Mouse (Mus musculus): ENCODE measurements at regions not wholly inside any gene's neighbourhood (a gene's known extent, or its start where the extent isn't known, plus 50 kb on each side); places are given as distances from the start of the nearest gene placed in this dataset.
A peak's percentile ranks its signal among the peaks of the same experiment; 100 is the strongest.

DNA sequence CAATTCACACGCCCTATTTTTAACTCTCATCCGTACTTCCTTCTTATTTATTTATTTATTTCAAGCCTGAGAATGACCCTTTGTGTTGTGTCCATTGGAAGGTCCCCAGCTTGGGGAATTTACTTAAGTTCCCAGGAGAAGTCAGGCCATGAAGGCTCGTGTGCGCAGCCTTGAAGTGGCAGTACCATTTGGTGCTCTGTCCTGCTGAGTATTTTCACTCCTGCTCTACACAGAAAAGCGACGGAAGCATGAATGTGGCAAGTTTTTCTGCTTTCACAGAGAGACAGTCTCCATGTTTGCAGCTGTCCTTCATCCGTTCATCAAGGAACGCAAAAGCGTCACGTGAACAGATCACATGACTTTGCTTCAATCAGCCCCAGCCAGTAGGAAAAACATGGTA, 610.2 kb upstream of the Clint1 start:
- no peak for DNase-seq (ENCODE audit: low read depth, low spot score)

DNA sequence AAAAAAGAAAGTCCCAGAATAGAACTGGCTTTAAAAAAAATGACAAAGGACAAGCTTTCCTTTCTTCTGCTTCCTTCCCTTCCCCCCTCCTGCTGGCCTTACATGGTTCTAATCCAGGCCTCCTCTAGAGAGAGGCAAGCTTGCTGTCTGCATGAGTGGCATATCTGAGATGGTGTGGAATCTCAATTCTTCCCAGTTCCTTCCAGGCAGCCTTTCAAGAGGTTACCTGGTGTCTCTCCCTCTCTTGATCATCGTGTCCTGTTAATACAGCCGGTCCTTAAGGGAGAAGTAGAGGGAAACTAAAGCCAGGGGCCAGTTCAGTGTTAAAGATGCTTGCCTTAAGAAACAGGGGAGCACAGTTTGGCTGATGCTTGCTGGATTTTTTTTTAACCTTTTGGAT, 607.1 kb upstream of the Clint1 start:
- DNase-seq (ENCODE audit: low read depth, low spot score), result no peak

DNA sequence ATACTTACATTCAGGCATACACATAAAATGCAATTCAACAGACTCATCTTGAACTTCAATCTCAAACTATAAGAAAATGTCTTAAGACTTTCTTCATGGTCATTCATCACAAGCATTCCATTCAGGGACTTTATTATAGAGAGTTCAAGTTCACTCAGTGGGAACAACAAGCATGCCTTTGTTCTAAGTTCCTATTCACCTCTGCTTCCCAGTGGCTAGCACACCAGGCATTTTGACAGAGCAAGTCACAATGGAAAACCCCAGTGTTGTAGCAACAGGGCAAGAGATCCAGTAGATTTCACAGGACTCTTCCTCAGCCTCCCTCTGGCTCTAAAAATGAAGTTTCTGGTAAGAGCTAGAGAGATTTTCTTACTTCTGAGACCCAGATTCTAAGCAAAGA, 595.8 kb upstream of the Clint1 start:
- peak; percentile 54 for DNase-seq (ENCODE audit: low read depth, low spot score)

DNA sequence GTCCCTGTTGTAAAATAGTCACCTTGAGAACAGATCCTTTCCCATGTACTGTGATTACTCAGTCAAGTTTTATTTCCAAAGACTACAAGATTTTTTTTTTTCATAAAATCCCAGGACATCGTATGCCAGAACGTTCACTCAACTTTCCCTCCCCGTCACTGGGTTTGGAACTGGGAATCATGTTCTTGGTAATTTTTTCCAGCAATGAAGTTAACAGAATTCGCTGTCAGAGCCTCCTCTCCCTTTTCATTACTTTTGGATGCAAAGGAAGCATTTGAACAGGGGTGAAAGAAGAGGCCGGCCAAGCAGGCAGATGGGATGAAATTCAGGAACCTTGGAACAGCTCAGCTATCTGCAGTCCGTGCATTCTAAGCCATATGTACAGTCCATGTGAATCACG, 589.7 kb upstream of the Clint1 start:
- DNase-seq (ENCODE audit: low read depth, low spot score), result no peak

DNA sequence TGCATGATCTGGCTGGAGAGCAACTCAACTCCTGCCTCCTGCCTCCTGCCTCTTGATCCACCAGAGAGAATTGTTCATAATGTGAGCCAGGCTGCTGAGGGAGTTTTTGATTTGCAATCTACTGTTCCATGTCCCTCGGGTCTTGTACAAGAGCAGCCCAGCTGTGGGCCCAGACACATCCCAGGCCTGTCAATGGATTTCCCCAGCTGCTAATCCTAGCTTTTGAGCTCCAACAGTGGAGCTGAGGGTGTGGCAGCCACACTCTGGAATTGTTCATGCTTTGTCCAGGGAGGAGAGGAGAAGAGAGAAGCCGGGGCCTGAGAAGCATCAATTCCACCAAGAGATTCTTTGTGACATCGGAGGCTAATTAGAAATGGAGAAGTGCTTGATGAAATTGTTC, 587.9 kb upstream of the Clint1 start:
- DNase-seq (ENCODE audit: low read depth, low spot score), result no peak

DNA sequence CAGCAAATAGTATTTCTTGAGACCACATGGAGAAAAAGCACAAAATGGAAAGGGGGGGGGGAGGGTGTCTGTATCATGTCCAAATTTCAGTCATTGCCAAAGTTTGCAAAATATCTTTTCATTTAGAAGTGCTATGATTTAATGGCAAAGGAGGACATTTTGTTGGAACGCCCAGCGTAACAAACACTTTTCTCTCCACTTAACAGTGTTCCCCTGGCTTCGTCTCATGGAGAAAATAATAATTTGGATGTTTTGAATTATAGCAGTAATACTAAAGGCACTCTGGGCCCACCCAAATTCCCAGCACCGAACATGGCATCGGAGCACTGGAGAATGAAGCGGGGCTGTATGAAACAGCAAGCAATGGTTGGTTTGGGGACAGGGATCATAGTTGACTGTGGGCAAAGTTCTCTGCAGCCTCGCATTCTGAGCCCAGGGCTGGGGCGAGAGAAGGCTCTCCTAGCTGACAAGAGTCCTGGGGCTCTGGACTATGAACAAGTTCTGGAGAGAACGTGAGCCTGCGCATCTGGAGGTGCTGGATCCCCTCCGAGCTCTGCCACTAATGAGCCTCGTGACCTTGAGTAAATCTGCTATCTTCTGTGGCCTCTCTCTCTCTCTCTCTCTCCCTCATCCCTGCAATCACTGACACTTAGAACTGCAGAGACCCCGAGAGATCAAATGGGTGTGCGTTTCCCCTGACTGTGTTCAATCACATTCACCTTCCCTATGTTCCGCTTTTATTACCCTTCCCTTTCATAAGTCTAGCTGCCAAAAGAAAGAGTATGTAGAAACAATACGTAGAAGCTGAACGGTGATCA, 586.5 kb upstream of the Clint1 start:
- no peak for DNase-seq (ENCODE audit: low read depth, low spot score)

DNA sequence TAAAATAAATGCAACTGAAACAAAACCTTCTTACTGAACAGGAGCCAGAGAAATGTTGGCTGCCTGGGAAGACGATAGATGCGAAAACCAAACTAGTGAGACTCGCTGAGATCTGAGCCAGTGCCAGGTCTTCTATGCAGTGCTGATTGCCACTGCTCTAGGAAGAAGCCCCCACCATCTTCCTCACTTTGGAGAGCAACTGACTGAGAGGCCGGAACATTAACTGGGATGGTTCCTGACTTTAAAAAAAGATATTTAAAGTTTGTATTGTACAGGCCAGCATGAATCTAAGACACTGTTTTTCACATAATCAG, 585.9 kb upstream of the Clint1 start:
- DNase-seq (ENCODE audit: low read depth, low spot score), result no peak

DNA sequence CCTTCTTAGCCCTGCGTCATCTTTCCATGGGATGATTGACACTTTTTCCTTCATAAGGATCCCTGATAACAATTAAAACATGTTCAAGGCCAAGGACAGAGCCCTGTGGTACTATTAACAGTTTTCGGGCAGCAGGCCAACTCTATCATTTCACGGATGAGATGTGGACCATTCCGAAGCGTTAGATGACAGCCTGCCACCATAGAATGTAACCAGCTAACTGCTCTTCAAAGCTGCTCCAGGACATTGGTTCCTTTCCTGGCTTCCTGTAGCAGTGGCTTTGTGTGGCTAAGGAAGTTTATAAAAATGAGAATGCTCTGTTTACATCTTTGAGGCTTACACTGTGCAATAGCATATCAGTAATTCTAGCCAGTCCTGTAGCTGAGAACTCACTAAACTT, 582.6 kb upstream of the Clint1 start:
- DNase-seq (ENCODE audit: low read depth, low spot score), result no peak

DNA sequence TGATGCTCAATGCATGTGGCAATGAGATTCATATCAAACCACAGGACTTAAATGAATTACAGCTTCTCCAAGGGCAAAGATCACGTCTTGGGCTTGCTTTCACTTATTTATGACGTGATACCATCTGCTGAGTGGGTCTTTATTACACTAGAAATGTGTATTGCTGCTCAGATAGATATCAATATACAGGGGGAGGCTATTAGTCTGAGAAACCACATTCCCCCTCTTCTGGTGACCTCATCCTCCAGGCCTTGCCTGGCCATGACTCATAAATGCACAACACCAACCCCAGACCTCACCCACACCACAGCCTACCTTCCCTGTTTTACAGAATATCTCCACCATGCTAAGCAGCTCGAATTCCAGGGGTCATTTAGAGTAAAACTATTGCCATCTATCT, 580.6 kb upstream of the Clint1 start:
- DNase-seq (ENCODE audit: low read depth, low spot score), result no peak

DNA sequence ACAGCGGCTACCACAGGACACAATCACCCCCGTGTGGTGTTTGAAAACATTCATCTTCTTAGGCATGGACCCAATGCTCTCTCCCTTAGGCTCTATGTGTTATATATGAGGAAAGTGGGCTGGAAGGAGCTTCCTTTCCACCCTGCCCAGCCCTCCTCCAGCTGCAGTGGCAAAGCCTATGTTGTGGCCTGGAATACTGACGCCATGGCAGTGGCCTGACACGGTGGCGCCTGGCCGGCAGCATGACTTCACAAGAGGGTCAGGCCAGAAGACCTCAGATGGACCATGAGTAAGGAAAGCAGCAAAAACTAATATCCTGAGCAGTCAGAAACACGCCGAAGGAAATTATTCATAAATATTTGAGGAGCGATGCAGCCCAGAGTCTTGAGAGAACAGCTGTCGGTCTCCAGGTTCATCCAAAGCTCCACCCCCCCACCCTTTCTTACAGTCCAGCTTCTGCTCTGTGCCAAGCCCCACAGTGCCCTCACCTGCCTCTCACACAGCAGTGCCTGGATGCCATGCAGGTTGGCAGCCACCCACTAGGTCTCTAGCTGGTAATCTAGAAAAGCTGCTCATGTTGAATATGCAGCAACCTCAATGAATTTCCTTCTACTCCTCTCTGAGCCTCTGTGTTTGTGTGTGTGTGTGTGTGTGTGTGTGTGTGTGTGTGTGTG, 577.3 kb upstream of the Clint1 start:
- DNase-seq (ENCODE audit: low read depth, low spot score), result no peak

DNA sequence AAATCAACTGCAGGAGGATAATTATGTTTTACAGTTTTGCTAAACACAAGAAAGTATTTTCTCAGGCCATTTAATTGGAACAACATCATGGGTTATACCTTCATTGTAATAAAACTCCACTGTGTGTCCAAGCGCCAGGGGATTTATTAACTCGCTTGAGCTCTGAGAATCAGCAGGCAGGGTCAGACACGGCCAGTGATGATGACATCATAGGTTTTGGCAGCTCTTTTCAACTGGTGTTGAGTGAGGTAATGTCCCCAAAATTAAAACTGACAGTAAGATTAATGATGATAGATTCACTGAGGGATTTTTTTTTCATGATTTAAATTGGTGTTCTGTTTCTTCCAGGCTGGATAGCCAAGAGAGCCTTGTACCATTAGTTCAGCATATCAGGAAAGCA, 576.7 kb upstream of the Clint1 start:
- DNase-seq (ENCODE audit: low read depth, low spot score), result no peak

DNA sequence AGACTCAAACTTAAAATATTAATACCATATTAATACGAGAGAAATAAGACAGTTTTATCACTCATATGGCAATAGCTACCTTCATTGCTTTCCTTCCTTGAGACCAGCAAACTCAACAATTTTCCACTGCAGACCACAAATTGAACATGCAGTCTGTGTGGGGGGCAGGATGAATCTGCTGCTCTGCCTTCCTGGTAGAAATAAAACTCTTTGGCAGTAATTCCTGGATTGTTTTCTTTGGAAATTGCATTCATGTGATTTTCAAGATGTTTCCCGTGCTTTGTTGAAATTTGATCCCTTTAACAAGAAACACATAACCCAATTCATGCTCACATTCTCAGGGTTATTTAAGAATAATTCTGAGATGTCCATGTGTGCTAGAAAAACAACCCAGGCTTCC, 555.1 kb upstream of the Clint1 start:
- no peak for DNase-seq (ENCODE audit: low read depth, low spot score)

DNA sequence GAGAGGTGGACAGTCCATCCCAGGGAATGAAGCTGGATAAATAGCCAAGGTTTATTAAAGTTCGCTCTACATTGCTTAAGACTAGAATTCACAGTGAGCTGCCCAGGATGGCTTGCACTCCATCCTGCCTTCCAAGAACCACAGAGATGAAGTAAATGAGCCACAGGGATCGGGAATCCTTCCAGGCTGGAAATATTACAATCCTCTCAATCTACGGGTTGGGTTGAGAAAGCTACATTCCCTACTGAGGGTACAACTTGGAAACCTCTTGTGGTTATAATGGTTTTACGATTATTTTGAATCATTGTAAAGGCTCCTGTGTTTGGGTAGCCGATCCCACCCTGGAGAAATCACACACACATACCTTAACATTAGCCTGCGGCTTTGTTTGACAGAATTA, 539.9 kb upstream of the Clint1 start:
- no peak for DNase-seq (ENCODE audit: low read depth, low spot score)

DNA sequence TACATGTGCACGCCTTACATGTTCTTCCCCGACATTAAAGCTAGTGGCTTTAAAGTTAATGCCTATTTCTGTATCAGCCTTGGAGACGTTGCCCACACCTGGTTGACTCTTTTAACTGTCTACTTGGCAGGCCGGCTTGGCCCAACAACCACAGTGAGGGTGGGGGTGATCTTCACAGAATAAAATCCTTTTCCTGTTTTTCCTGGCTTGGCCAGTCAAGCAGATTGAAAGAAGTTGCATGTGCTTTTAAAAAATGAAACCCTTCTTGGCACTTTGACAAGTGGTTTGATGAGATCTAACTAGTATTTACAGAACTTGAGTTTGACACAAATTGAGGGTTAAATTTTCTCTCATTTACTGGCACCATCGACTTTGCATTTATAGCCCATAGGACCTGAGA, 528.1 kb upstream of the Clint1 start:
- DNase-seq (ENCODE audit: low read depth, low spot score), result no peak

DNA sequence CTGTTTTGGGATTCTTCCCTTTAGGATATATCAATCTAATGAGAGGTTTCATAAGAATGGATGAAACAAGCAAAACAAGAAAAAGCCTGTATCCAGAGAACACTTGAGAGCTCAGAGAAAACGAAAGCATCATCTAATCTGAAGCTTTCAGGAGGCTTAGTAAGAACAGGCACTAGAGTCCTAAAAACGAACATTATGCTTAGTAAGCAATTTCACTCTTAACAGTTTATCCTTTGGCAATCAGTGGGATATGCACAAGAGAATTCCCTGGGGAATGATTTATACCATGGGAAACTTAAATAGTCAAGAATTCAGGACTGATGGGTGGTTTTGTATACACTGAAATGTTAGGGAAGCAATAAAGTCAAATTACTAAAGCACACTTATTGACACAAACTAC, 521.5 kb upstream of the Clint1 start:
- DNase-seq (ENCODE audit: low read depth, low spot score), result no peak

DNA sequence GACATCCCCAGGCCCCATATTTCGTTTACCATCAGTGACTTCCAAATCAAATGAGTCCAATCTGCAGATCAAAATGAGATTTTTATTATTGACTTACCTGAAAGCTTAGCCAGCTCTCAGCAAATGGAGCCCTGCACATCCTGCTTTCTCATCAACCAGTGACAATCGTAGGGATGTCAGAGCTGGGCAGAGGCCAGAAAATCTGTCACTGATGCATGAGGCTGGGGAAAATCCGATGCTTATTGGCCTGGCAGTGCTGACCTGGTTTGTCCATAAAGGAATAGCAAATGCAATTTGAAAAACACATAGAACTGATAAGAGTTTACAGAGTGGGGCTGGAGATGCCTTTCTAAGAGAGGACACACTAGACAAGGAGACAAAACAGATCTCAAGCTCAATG, 518.1 kb upstream of the Clint1 start:
- DNase-seq (ENCODE audit: low read depth, low spot score), result no peak

DNA sequence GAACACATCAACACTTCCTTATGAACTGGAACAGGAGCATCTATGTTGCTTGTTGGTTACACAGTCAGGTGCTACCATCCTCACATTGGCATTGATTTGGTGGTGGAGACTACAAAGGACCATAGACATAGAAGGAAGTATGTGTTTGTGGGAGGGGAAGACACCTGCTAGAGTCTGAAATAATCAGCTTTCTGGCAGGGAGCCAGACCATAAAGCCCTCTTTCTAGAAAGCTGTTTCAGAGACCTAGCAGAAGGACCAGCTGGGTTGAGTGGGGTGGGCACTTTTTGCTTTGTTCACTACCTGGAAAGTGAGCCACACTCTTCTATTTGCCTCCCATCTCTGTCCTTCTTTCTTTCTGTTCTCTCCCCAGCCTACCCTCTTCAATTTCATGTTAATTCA, 502.5 kb upstream of the Clint1 start:
- no peak for DNase-seq (ENCODE audit: low read depth, low spot score)

DNA sequence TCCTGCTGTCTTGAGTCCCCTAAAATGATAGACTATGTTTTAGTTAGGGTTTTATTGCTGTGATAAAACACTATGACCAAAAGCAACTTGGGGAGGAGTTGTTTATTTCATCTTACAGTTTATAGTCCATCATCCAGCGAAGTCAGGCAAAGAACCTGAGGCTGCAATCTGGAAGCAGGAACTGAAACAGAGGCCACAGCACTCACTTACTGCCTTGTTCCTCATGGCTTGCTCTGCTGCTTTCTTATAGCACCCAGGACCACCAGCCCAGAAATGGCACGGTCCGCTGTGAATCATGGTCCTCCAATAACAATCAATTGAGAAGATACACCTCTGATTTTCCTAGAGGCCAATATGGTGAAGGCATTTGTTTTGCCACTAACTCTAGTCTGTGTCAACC, 486.5 kb upstream of the Clint1 start:
- DNase-seq (ENCODE audit: low read depth, low spot score), result no peak

DNA sequence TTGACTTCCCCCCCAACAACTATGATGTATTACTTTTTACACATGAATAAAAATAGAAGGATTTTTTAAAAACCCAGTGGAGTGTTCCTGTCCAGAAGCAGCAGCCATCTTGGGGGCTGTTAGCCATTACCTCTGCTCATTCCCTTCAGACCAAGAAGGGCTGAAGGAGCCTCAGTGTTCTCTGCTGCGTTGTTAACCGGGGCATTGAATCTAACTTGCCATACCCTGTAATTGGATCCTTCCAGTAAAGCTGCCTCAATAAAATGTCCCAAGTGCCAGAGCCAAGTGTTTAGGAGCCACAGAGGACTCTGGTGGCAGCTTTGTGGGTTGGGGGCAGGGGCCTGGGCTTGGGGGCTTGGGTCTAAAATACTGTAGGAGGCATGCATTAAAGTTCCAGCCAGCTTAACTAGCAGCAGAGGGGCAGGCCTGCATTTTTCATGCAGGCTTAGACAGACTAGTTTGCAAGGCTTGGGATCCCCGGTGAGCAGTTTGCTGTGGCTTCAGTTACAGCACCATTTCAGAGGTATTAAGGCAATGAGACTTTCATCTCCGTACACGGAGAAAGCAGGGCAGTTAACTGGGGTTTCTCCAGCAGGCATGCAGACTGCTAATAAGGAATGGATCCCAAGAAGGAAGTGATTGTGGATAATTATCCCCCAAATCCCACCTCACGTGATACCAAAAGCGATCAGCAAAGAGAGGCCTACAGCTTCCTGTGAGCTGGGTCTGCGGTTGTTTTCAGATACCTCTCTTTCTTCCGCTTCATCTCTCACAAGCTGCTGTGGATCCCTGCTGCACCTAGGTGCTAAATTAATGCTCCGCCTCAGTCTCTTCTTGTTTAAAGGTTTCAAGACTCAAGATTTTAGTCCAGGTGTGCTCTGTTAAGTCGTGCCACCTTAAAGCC, 462.4 kb upstream of the Clint1 start:
- DNase-seq (ENCODE audit: low read depth, low spot score), result peak; percentile 26

DNA sequence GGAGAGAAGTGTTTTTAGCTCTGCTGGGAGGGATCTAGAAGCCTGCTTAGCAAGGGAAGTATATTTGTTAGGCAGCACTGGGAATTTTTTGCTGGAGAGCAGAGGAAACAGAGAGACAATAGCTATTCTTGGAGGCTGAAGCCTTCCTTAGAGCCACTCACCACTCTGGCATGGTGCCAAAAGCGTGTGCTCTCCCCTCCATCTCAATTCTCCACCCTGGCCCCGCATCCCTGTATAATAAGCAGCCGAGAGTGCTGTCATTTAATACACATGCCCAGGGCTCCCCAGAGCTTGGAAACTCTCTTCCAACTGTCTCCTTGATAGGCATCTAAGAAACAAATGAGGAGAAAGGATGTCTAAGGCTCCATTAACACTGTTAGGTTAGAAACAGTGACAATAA, 455.8 kb upstream of the Clint1 start:
- DNase-seq (ENCODE audit: low read depth, low spot score), result no peak

DNA sequence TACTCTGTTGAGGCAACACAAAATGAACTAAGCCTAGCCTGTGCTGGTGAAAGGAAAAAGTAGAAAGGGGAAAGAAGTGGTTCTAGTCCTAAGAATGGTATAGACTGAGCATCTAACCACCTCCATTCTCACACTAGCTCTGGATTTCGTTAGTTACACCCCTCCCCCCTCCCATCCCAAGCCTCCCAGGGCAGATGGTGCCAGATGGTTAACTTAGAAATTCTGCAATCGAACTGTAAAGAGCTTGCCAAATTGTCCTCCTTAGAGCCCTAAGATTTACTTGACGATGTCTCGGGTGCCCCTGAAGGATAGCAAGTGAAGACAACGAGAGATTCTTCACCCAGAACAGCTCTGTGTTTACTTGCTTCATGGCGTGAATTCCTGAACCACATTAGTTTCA, 453.7 kb upstream of the Clint1 start:
- DNase-seq (ENCODE audit: low read depth, low spot score), result no peak

DNA sequence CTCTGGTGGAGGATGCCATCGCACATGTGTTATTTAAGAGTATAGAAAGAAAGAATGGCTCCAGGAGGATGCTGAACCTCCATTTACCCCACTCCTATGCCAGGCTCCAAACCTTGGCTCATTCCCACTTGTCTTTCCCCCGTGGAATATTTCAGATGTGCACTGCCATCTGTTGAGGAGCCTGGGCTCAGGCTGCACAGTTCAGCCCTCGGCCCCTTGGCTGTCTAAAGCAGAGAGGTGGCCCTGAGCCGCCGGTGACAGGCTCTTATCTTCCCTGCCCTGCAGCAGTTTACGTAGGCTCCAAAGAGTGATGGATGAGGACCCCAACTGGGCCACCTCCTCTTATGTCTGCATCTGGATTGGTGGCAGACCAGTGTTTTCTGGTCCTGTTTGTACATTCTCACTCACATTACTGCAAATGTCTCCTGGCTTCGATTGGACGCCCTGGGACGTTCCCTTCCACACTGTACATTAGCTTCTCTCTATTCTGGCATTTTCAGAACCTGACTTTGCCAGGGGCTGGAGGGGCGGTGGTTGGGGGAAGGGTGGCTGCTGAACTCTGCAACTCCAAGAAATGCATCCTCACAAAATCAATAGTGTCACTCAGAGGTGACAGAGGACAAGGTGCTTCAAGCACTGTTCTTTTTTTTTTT, 447.3 kb upstream of the Clint1 start:
- DNase-seq (ENCODE audit: low read depth, low spot score), result no peak
